Mouse (Mus musculus): ENCODE data around the gene Cdhr2. TPM values are rescaled to one million over a fixed set of nuclear protein-coding genes. Genes with fewer than 3 reads are reported as not detected.
A peak's percentile ranks its signal among the peaks of the same experiment; 100 is the strongest.

Cdhr2 gene
- polyA plus RNA-seq, 1 experiment from 2014 or later = not detected

GRCm38 (mm10) chr13:54759496-54759895 is 58.2 kb downstream of the Cdhr2 start:
- in situ Hi-C loops (cut with MboI; ENCODE audit: low pct_unique_long_range_greater_than_20kb) = no loop called here
- ChIA-PET POLR2A (no interaction called here), CTCF (no interaction called here)
- DNase-seq (ENCODE audit: low read depth, low spot score) (no peak), ATAC-seq (no peak)
- peaks cover 25% of the 10 kb centered on the region for H3K27me3 ChIP-seq
- TF ChIP-seq CTCF (IDR thresholded peaks at IDR 0.05) = no peak

DNA sequence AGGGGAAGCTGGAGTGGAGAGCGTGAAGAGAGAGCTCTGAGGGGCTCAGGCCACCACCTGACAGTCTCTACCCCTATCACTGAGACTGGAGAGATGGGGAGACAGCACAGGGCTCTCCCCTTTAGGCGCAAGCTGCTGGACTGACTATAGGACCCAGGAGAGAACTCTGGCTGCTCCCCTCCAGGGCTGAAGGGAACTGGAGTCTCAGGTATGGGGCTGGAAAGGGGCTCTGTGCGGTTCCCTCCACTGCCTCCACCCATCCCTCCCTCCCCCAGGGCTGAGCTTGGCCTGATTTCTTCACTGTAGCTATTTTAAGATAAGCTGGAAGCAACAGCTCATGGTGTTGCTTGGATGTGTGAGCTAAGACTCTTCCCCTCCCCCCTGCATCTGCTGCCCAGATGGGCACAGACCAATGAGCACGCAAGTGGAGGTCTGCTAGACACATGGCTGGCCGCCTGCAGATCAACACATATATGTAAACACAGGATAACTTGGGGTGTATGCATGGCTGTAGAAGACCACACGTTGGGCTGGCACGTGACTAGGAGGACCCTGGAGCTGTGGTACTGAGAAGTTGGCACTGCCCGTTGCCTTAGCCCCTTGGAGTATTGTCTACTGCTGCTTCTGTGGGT is 59.0 kb downstream of the Cdhr2 start:
- ChIA-PET POLR2A (no interaction called here), CTCF (no interaction called here)
- DNase-seq (ENCODE audit: low read depth, low spot score) (no peak), ATAC-seq (no peak)
- in situ Hi-C loops (cut with MboI; ENCODE audit: low pct_unique_long_range_greater_than_20kb) = no loop called here
- H3K27me3 ChIP-seq = peaks cover 31% of the 10 kb centered on the region
- TF ChIP-seq CTCF (IDR thresholded peaks at IDR 0.05) = no peak

DNA sequence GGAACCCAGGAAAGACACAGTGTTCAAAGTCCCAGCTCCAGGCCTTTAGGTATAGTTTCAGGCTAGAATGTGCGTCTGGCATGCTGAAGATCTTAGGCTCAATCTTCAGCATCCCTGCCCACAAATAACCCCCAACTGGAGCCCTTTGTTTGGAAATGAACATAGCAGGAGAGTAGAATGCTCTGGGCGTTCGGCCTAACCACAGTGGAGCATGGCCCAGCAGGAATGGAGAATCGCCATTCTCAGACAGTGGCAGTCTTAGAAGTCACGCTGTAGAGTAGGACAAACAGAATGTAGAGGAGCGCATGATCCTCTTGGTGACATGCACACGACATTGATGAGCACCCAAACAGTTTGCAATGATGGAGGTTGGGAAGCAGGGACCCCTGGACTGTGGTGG is 59.6 kb downstream of the Cdhr2 start:
- POLR2A ChIA-PET = no interaction called here
- in situ Hi-C loops (cut with MboI; ENCODE audit: low pct_unique_long_range_greater_than_20kb) = no loop called here
- CTCF ChIA-PET = no interaction called here
- DNase-seq (ENCODE audit: low read depth, low spot score) (no peak), ATAC-seq (no peak)
- peaks cover 37% of the 10 kb centered on the region for H3K27me3 ChIP-seq
- TF ChIP-seq CTCF (IDR thresholded peaks at IDR 0.05) = no peak

GRCm38 (mm10) chr13:54765281-54766191 is 64.3 kb downstream of the Cdhr2 start:
- DNase-seq (ENCODE audit: low read depth, low spot score) (no peak), ATAC-seq (no peak)
- H3K27me3 ChIP-seq = peaks cover 44% of the 10 kb centered on the region
- in situ Hi-C loops (cut with MboI; ENCODE audit: low pct_unique_long_range_greater_than_20kb) = no loop called here
- ChIA-PET CTCF (no interaction called here), POLR2A (interaction anchor here (1.1 kb wide), 1 partner anchor 10 kb away, joined by 3 read pairs; no protein-coding TSS in a partner anchor)
- no peak for TF ChIP-seq CTCF (IDR thresholded peaks at IDR 0.05)

- TF ChIP-seq CTCF (IDR thresholded peaks at IDR 0.05) = no peak
- DNase-seq (ENCODE audit: low read depth, low spot score) (no peak), ATAC-seq (no peak)
- peaks cover 44% of the 10 kb centered on the region for H3K27me3 ChIP-seq
- ChIA-PET POLR2A (no interaction called here), CTCF (no interaction called here)
- in situ Hi-C loops (cut with MboI; ENCODE audit: low pct_unique_long_range_greater_than_20kb) = no loop called here
Measured at GRCm38 (mm10) chr13:54766192-54766768, 65.0 kb downstream of the Cdhr2 start, which contains the start of gene Sncb. Gene Sncb, minus strand, starts transcription at chr13:54766595.

GRCm38 (mm10) chr13:54767012-54767411 is 65.8 kb downstream of the Cdhr2 start:
- ChIA-PET CTCF (no interaction called here), POLR2A (no interaction called here)
- DNase-seq (ENCODE audit: low read depth, low spot score) (no peak), ATAC-seq (no peak)
- no peak for TF ChIP-seq CTCF (IDR thresholded peaks at IDR 0.05)
- H3K27me3 ChIP-seq = peaks cover 39% of the 10 kb centered on the region
- in situ Hi-C loops (cut with MboI; ENCODE audit: low pct_unique_long_range_greater_than_20kb) = no loop called here

GRCm38 (mm10) chr13:54780592-54780991 is 79.3 kb downstream of the Cdhr2 start:
- ChIA-PET CTCF (no interaction called here), POLR2A (no interaction called here)
- ATAC-seq (peak; percentile 56), DNase-seq (ENCODE audit: low read depth, low spot score) (no peak)
- TF ChIP-seq CTCF (IDR thresholded peaks at IDR 0.05) = no peak
- H3K27me3 ChIP-seq = no peaks in the 10 kb centered on the region
- in situ Hi-C loops (cut with MboI; ENCODE audit: low pct_unique_long_range_greater_than_20kb) = no loop called here

GRCm38 (mm10) chr13:54781086-54781485 is 79.8 kb downstream of the Cdhr2 start:
- no peak for TF ChIP-seq CTCF (IDR thresholded peaks at IDR 0.05)
- POLR2A ChIA-PET = no interaction called here
- DNase-seq (ENCODE audit: low read depth, low spot score) (no peak), ATAC-seq (no peak)
- CTCF ChIA-PET = no interaction called here
- H3K27me3 ChIP-seq = no peaks in the 10 kb centered on the region
- in situ Hi-C loops (cut with MboI; ENCODE audit: low pct_unique_long_range_greater_than_20kb) = no loop called here

GRCm38 (mm10) chr13:54783235-54783634 is 82.0 kb downstream of the Cdhr2 start:
- CTCF ChIA-PET = no interaction called here
- in situ Hi-C loops (cut with MboI; ENCODE audit: low pct_unique_long_range_greater_than_20kb) = no loop called here
- TF ChIP-seq CTCF (IDR thresholded peaks at IDR 0.05) = no peak

DNA sequence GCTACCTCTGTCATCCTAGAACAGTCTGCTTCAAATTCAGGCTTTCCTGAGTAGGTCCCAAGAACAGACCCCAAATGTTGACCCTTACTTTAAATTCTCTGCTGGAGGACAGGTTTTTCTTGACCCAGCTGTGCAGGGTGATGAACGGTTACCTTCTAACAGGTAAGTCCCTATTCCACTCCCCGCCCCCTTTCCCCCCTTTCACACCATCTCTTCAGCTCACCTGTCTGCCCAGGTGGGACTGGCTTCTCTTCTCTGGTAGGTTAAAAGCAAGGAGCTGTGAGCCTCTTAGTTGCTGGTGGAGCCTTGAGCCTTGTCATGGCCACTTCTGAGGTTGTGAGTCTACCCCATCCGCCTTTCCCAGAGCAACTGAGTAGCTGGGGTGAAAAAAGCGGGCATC is 82.4 kb downstream of the Cdhr2 start, which contains the start of gene Eif4e1b:
Gene Eif4e1b (plus strand): TSS at position 301 of the 400 bp plus-strand sequence.
- ATAC-seq (no peak), DNase-seq (ENCODE audit: low read depth, low spot score) (no peak)
- no peak for TF ChIP-seq CTCF (IDR thresholded peaks at IDR 0.05)
- in situ Hi-C loops (cut with MboI; ENCODE audit: low pct_unique_long_range_greater_than_20kb) = no loop called here
- H3K27me3 ChIP-seq = no peaks in the 10 kb centered on the region
- ChIA-PET CTCF (no interaction called here), POLR2A (no interaction called here)

More at GRCm38 (mm10) chr13:54783235-54783634, 82.0 kb downstream of the Cdhr2 start:
- no peak for DNase-seq (ENCODE audit: low read depth, low spot score)
- H3K27me3 ChIP-seq = no peaks in the 10 kb centered on the region
- POLR2A ChIA-PET = no interaction called here
- ATAC-seq = no peak

Other genes starting within 250 kb of the Cdhr2 start
- 39.8 TPM for gene Thoc3, start 232.6 kb upstream of the Cdhr2 start, polyA plus RNA-seq (2021)
- 8.8 TPM for gene Simc1, start 197.7 kb upstream of the Cdhr2 start, polyA plus RNA-seq (2021)
- gene 4833439L19Rik, start 136.0 kb upstream of the Cdhr2 start, polyA plus RNA-seq (2021) = 124 TPM
- 26.6 TPM for gene Arl10, start 126.4 kb upstream of the Cdhr2 start, polyA plus RNA-seq (2021)
- 38.0 TPM for gene Nop16, start 111.4 kb upstream of the Cdhr2 start, polyA plus RNA-seq (2021)
- gene Higd2a, start 111.3 kb upstream of the Cdhr2 start, polyA plus RNA-seq (2021) = 96.0 TPM
- 33.9 TPM for gene Cltb, start 90.1 kb upstream of the Cdhr2 start, polyA plus RNA-seq (2021)
- gene Faf2, start 79.7 kb upstream of the Cdhr2 start, polyA plus RNA-seq (2021) = 64.0 TPM
- gene Rnf44, start 7.6 kb upstream of the Cdhr2 start, polyA plus RNA-seq (2021) = 115 TPM
- 0.17 TPM for gene Gprin1, start 48.4 kb downstream of the Cdhr2 start, polyA plus RNA-seq (2021)
- gene Sncb, start 65.1 kb downstream of the Cdhr2 start, polyA plus RNA-seq (2021) = not detected
- gene Eif4e1b, start 82.5 kb downstream of the Cdhr2 start, polyA plus RNA-seq (2021) = not detected
- 35.3 TPM for gene Tspan17, start 87.9 kb downstream of the Cdhr2 start, polyA plus RNA-seq (2021)
- gene Unc5a, start 247.9 kb downstream of the Cdhr2 start, polyA plus RNA-seq (2021) = not detected